Mouse (Mus musculus): Measurements from ENCODE around the gene Marcks. TPM values are rescaled to one million over a fixed set of nuclear protein-coding genes. Genes with fewer than 3 reads are reported as not detected.

Gene Marcks
- polyA plus RNA-seq, 1 experiment: 39.0 TPM

Other genes starting within 250 kb of the Marcks start
- gene Hdac2, start 164.4 kb downstream of the Marcks start, polyA plus RNA-seq (2012; rRNA removed): 11.5 and 12.3 TPM in 2 replicates

All from lung, adult 2 months (tissue).